Mouse (Mus musculus): Measurements from ENCODE around the gene Kcnip4.

GRCm38 (mm10) chr5:49453100-49453499 lies 71.6 kb downstream of the Kcnip4 start:
- TF ChIP-seq CTCF (IDR thresholded peaks at IDR 0.05; ENCODE audit: control insufficient read depth, insufficient read depth, insufficient read length) (no peak), MAX (IDR thresholded peaks at IDR 0.05) (no peak), FOSL1 (IDR thresholded peaks at IDR 0.05; ENCODE audit: insufficient read depth, low read length, poor library complexity, severe bottlenecking) (no peak), USF1 (IDR thresholded peaks at IDR 0.05; ENCODE audit: low read depth) (no peak)
